Mouse (Mus musculus): ENCODE data around the gene Hsd17b6.

Hsd17b6 gene

DNA sequence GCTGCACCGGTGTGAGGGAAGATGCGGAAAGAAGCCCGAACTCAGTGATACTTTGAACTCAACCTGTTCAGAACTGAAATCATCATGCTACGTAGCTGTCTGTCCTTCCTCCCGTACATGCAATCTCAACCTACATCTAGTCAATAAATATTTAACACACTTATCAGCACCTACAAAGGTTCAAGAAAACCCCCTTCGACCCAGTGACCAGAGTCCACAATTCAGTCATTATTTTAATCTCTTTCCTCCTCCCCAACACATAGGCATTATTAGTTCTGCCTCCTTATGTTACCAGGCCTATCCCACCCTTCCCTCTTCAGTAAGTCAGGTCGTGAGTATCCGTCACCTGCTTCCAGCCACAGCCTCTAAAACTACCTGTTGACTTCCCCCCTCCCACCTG is 1.9 kb downstream of the Hsd17b6 start:
- DNase-seq (ENCODE audit: low read depth, low spot score) = no peak

DNA sequence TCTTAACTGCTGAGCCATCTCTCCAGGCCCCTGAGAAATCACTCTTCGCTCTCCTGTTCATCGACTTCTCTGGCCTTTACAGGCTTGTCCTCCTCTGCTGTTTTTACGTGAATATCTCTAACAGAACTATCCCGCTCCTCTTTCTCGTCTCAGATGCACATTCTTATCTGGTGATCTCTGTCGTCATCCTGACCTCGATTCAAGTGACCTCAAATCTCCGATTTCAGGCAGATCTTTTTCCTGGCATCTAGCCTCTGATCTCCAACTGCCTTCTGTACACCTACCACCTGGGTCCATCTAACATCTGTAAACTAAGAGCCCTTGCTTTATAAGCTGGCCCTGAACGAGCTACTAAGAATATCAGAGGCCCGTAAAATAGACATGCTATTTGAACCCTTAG is 2.5 kb downstream of the Hsd17b6 start:
- DNase-seq (ENCODE audit: low read depth, low spot score) = no peak

DNA sequence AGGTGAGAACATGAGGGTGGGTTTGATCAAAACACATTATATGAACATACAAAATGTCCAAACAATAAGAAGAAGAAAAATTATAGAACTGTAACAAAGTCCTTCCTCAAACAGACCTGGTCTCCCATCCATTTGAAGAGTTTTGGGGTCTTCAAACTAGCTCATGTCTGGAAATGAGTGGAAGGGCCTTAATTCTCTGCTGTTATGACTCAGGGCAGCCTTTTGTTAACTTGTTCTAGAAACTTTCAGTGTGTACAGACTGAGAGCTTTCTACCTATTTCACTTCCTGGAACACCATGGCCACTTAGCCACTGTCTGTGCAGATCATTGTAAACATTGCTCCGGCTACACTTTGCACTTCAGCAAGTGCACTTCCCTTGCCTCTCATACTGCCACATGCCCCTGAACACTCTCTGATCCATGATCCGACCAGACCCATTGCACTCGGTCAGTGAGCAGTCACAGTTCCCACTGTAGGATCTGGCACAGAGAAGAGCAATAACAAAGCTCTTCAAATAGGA is 4.1 kb downstream of the Hsd17b6 start:
- no peak for DNase-seq (ENCODE audit: low read depth, low spot score)

DNA sequence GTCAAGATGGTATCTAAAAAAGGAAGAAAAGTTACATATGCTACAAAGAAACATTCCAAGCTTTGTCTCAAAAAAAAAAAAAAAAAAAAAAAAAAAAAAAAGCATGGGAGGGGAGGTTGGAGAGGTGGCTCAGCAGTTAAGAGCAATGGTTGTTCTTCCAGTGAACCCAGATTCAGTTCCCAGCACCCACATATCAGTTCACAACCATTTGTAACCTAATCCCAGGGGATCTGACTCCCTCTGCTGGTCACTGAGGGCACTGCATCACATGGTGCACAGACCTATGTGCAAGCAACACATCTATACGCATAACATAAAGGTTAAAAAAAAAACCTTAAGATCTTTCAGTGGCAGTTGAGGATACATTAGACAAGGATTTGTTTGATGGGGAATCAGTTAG is 9.2 kb downstream of the Hsd17b6 start:
- peak; percentile 36 for DNase-seq (ENCODE audit: low read depth, low spot score)

DNA sequence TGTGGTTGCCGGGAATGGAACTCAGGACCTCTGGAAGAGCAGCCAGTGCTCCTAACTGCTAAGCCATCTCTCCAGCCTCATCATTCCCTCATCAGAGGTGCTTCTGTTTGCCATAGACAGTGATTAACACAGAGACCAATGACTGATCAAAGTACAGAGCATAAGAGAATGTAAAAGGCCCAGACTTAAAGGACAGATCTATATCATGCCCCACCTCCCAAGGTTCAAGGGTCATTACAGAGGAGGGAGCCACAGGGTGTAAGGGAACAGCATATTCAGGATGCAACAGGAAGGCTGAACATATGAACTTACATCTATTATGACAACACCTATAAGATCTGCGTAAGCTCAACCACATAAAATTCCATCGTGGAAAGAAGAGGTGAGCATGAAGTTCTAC is 10.7 kb downstream of the Hsd17b6 start:
- no peak for DNase-seq (ENCODE audit: low read depth, low spot score)

DNA sequence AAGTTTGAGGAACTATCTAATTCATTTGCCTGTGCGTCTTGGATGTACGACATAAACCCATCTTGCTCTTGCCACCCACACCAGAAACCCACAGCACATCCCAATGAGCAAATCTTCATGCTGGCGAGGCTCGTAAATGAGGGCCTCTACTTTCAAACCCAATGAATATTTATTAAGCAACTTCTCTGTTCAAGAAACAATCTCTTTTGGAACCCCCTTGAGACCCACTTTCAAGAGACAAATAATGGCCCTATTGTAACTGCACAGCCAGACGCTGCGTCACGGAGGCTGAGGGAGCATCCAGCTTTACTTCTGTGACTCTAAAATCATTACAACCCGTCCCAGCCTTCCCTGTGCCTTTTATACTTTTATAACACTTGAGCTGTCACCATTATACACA is 21.8 kb downstream of the Hsd17b6 start:
- DNase-seq (ENCODE audit: low read depth, low spot score) = no peak

DNA sequence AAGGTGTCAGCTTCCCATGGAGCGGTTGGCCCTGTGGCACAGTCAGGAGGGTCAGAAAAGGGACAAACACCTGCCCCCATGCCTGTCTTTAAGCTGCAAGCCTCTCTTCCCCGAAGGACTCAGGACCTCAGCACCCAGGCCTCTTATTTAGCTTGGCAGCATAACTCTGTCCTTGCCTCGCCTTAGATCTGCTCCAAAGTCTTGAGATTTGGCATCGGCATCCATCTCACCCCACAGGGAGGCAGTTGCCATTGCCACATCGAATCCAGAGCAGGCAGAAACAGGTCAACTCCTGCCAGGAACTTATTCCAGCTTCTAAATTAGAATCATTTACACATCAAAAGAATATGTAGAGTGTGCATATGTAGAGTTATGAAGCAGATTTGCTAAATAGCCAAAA is 22.8 kb downstream of the Hsd17b6 start:
- DNase-seq (ENCODE audit: low read depth, low spot score) = no peak

DNA sequence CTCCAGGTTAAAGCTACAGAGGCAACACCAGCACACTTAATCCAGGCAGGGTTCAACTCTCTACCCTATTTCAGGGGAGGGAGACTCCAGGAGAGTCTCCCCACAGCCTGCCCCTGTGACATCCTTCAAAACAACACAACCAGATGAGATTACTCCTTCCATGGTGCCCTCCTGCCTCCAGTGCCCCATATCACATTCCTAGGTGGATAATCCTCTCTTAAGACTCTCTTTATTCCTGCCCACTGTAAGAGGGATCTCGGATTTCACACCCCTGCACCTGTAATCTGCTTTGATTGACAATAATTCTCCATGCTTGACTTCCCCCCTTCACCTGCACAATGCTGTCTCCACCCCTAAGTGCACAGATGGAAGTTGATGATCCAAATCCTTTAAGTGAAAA is 31.9 kb downstream of the Hsd17b6 start:
- no peak for DNase-seq (ENCODE audit: low read depth, low spot score)

DNA sequence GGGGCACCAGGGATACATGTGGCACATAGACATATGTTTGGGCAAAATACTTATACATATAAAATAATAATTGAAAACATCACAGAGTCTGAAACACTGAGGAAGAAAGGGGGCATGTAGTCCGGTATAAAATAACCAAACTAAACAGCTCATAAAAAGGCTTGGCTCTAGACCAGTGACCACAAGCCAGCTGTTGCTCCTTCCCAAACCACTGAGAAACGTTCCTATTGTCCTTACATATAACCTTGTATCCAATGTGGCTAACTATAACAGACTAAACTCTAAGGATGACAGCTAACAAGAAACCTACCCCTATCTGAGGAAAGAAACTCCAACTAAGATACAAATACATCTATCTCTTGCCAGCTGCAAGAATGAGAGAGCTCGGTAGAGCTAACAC is 33.3 kb downstream of the Hsd17b6 start:
- no peak for DNase-seq (ENCODE audit: low read depth, low spot score)

DNA sequence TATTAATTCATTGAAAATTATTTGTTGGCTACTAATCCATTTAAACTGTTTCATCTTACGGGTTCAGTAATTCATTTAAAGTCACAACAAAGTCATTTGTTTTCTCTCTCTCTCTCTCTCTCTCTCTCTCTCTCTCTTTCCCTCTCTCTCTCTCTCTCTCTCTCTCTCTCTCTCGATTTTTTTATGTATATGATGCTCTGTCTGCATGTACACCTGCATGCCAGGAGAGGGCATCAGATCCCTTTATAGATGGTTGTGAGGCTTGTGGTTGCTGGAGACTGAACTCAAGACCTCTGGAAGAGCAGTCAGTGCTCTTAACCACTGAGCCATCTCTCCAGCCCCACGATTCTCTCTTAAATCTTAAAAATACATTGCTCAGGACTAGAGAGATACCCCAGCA is 36.3 kb downstream of the Hsd17b6 start:
- no peak for DNase-seq (ENCODE audit: low read depth, low spot score)

DNA sequence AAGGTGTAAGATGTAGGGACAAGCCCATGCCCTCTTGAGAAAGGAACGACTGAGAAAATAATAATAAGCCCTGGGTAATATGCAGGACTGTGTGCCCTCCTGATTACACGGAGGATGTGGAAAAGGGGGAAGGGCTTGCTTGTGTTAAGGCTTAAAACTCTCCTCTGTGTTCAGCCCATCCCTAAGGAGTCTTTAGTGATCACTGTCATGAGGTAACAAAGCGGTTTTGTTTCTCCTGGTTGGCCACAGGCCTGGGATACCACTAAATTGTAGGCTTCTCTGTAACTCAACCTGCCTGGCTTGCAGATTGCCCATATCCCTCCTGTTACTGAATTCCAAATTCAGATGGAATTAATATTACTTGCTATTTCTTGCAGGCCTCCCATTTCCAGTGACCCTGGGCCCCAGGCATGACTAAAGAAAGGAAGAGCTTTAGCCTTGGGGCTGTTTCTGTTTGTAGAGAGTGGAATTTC is 37.0 kb downstream of the Hsd17b6 start:
- DNase-seq (ENCODE audit: low read depth, low spot score) = no peak

DNA sequence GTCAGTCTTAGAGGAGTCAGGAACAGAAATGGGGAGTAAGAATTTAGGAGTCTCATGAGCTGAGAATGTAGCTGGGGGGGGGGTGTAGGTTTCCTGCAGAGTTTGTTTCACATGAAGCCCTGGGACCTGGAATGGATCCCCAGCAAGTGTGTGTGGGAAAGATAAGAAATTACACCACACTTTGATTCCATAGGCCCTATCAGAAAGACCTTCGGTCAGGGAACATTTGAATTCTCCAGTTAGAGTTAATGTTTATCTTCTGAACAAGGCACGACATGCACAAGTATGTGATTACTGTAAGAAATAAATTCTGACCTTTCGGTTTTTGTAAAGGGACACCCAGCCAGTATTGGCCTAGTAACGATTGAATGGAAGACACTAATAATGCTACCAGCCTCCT is 37.6 kb downstream of the Hsd17b6 start:
- no peak for DNase-seq (ENCODE audit: low read depth, low spot score)

DNA sequence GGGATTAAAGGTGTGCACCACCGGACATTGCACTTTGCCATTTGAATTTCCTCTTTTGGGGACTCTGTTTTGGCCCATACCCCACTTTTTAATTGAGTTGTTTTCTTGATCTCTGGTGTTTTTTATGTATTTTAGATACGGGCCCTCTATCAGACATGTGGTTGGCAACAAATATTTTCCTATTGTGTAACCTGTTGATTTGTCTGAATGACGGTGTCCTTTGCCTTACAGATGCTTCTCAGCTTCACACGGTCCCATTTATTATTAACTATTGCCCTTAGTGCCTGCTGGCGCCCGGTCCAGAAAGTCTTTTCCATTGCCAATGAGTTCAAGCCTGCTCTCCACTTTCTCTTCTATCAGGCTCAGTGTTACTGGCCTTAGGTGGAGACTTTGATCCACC is 40.9 kb downstream of the Hsd17b6 start:
- DNase-seq (ENCODE audit: low read depth, low spot score) = no peak

DNA sequence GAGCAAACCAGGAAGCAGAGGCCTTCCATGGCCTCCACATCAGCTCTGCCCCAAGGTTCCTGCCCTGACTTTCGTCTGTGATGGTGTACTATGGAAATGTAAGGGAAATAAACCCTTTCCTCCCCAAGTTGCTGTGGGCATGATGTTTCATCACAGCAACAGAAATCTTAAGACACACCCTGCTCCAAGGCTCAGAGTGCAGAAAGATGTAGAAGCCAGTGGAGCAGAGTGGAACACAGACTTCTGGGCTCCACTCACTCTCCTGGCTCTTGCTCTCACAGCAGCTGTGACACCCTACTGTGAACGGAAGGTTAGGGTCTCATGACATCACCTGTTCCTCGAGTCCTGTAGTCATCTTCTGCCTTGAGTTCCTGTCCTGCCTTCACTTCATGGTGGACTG is 43.4 kb downstream of the Hsd17b6 start:
- no peak for DNase-seq (ENCODE audit: low read depth, low spot score)

DNA sequence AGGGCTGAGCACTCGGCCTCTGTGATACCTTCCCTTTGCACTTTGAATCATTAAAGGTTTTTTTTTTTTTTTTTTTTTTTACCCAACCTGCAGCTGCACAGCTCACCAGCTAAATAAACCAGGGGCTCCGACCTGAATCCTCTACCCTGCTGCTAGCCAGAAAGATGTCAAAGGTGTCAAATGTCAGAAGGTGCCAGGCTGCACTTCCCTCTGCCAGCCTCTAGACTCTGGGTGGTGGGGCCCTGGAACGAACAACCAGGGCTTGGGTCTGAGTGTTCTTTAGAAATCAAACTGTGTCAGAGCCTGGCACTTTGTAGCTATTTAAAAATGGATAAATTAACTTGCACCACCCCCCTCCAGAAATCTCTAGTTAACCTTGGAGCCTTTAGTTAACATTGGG is 45.0 kb downstream of the Hsd17b6 start:
- DNase-seq (ENCODE audit: low read depth, low spot score) = no peak

DNA sequence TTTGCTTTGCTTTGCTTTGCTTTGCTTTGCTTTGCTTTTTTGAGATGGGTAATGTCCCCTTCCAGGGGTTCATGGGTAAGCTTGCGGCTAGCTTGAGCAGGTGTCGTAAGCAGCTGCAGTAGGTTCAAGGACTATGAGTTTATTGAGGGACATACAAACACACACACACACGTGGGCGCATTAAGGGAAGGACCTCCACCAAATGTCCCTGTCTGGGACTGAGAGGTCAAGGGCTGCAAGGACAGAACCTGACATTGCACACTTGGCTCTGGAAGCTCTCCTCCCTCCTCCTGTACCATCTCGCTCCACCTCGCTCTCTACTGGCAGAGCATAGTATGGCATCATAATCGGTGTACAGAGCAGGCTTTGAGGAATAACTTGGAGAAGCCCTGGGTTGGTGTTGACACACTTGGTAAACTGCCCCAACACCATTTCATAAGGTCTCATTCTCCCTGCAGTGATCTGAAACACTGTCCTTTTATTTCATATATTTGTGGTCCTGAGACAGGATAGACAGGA is 48.2 kb downstream of the Hsd17b6 start:
- no peak for DNase-seq (ENCODE audit: low read depth, low spot score)

DNA sequence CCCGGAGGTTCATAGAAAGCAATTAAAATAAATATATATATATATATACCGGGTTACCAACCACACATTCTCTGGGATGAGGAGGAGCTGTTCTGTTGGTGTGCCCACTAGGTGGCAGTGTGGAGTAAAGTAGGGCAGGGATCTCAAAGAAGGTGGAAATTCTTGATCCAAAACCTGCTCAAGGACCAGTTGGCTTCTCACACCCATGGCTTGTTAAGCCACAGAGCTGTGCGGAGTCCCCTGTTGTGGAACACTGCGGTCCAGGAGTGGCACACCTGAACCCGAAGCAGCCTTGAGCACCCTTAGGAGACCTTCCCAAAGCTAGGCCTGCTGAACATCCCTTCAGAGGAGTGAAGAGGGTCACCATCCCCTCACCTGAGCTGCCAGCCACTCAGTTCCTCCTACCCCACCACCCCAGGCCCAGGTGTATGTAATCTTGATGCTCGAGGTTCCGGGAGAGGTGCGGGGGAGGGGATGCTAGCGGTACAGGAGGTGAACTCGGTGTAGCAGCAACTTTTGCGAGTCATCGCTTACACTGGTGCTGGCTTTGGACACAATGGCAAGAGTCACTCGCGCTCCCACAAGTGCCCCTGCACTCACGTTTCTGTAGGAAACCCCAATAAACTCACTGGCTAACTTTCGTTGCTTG is 51.1 kb downstream of the Hsd17b6 start:
- peak; percentile 80 for DNase-seq (ENCODE audit: low read depth, low spot score)

DNA sequence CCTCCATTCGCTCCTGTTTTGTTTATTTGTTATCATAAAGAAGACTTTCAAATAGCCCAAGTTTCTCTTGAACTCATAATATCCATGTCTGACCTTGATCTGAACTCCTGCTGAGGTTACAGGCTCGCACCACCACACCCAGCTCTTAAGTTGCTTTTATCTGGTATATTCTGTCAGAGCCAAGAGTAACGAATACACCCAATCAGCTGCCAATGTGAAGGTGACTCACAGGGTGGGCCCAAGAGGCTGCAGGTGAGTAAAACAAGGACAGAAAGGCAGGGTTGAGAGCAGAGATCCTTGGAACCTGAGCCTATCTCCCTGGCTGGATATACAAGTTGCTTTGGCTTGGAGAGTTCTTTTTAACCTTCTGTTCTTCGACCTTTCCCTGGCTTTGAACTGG is 52.4 kb downstream of the Hsd17b6 start:
- no peak for DNase-seq (ENCODE audit: low read depth, low spot score)

DNA sequence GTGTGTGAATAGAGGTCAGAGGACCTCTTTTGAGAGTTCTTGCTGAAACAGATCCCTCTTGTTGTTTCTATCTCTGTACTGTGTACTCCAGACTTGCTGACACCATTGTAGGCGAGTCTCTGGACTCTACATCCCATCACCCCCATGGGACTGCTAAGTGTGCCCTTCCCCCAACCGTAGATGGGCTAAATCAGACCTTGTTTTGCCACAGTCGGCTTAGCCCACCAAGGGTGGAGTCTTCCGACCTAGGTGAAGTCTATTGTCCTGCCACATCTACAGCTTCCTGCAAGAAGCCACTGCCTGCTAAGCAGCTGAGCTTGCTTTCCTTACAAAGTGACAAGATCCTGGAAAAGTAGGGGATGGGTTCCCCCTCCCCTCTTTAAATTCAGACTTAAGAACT is 55.6 kb downstream of the Hsd17b6 start:
- no peak for DNase-seq (ENCODE audit: low read depth, low spot score)

DNA sequence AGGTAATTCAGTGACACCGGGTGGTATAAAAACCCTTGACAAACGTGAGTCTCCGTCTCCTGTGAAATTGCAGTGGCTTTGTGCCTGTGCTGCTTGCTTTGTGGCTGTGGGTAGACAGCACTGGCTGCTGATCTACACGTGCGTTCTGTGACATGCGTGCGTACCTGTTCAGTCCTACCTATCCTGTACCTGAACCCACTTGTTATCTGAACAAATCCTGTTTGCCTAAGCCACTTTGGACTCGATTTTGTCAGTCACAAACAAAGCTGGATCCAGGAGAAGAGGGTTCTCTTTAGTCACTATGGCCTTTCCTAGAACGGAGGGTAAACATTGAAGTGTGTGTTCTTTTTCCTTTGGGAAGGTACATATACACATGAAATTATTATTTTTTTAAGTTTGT is 56.0 kb downstream of the Hsd17b6 start:
- DNase-seq (ENCODE audit: low read depth, low spot score) = no peak

DNA sequence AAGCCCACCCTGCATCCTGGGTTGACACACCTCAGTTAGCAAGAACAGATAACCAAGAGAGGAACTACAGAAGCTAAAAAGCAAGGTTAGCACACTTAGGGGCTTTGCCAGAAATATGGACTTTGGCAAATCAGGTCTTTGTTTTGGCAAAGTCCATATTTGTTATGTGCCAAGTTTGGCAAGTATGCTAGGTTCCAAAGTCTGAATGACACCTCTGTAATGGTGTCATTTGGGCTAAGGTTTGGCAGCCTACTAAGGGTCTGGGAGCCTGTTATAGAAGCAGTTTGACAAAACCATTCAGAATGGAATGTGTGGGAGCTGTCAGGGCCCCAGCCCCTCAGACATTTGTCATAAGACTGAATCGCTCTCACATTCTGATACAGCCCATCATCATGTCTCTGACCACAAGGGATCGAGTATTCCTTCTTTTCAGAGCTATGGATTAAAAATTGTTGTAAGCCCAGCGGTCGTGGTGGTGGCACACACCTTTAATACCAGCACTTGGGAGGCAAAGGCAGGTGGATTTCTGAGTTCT is 57.7 kb downstream of the Hsd17b6 start:
- DNase-seq (ENCODE audit: low read depth, low spot score) = no peak

DNA sequence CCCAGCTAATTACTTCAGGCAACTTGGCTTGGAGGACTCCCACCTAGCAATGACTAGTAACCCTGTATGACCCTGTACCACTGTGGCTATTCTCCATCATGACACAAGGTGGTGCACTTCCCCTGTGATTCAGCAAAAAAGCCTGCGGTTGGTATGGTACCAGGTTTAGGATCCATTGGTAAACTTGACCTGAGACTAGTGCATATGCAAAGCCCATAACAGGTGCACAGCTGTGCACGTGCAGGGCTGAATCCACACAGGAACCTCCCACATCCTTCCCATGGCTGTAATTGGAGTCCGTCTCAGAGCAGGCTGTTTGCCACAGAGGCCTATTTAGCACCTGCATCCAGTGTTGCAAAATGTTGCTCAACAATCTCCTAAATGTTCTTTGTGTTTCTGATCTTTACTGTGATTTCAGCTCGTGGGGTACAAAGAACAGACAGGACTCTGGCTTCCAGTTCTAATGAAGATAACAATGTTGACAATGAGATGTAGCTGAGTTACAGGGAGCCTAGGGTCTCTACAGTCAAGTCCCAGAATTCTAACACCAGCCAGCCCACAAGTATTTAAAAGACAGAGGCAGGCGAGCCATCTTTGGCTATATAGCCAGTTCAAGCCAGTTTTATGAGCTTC is 61.9 kb downstream of the Hsd17b6 start:
- peak; percentile 73 for DNase-seq (ENCODE audit: low read depth, low spot score)

Data from CD4-positive, CD25-positive, alpha-beta regulatory T cell, adult 2 months (primary cell).